Mouse (Mus musculus) small intestine, adult 2 months (tissue): ENCODE data around the gene Kdm6b. TPM values are rescaled to one million over a fixed set of nuclear protein-coding genes. Genes with fewer than 3 reads are reported as not detected.

Source experiments
- H3K27ac ChIP-seq: fragments of 200-500 bp; 2 replicates; pipeline ENCODE4 v1.5.1; 2012; ENCODE audit warnings: low read depth, low read length, control low read depth, inconsistent platforms; ENCODE audit not compliant: insufficient read depth
- H3K27me3 ChIP-seq: fragments of 200-500 bp; 2 replicates; pipeline ENCODE4 v1.6.1; 2012; ENCODE audit warnings: mild to moderate bottlenecking, moderate library complexity, low read length, inconsistent platforms; ENCODE audit not compliant: control insufficient read depth, insufficient read depth
- H3K36me3 ChIP-seq: fragments of 200-500 bp; 2 replicates; pipeline ENCODE4 v1.6.1; 2012; ENCODE audit warnings: mild to moderate bottlenecking, low read length, control low read depth, inconsistent platforms; ENCODE audit not compliant: control insufficient read depth, insufficient read depth
- H3K4me1 ChIP-seq: fragments of 200-500 bp; 2 replicates; pipeline ENCODE4 v1.6.1; 2012; ENCODE audit warnings: low read length, inconsistent platforms, mixed read lengths; ENCODE audit not compliant: control insufficient read depth, insufficient read depth, insufficient read length
- H3K4me3 ChIP-seq: fragments of 200-500 bp; 2 replicates; pipeline ENCODE4 v1.5.1; 2012; ENCODE audit warnings: low read depth, mild to moderate bottlenecking, control low read depth, inconsistent platforms, low read length, moderate library complexity
- CTCF ChIP-seq: fragments of 200-500 bp; IDR thresholded peaks from 2 replicates; pipeline ENCODE4 v1.5.1; 2012; ENCODE audit warnings: low read depth, mild to moderate bottlenecking, control low read depth, inconsistent platforms, low read length, moderate library complexity, mixed read lengths; ENCODE audit not compliant: insufficient replicate concordance, insufficient read length; ENCODE audit errors: extremely low read depth
- POLR2A ChIP-seq: fragments of 200-500 bp; IDR thresholded peaks from 2 replicates; pipeline ENCODE4 v1.6.1; 2012; ENCODE audit warnings: low read depth, mild to moderate bottlenecking, control low read depth, inconsistent platforms, low read length, moderate library complexity
- WGBS: fragments of 180-500 bp; shearing (Covaris S2); methylation state at CpG from one replicate; pipeline ENCODE4 v1.1.7; 2018; 5-methylcytosine and 5-hydroxymethylcytosine counted together
- polyA plus RNA-seq: library from polyadenylated mRNA; depleted of rRNA; stranded (reverse); fragments of >200 nt; gene quantifications from 2 replicates; pipeline ENCODE4 v1.2.3, GENCODE M21; 2012

Kdm6b gene
- polyA plus RNA-seq, 1 experiment: 35.4 TPM

- H3K4me3 ChIP-seq: no peak overlapping the region
- no peaks in the 10 kb centered on the region for H3K36me3 ChIP-seq
- H3K4me1 ChIP-seq: peaks cover 7% of the 10 kb centered on the region
- peak overlapping the region; percentile 35; the same call in 1 of the 2 replicates for H3K27ac ChIP-seq
- 15% methylated on average over 4 of the region's 4 CpGs for WGBS
- TF ChIP-seq CTCF (no peak), POLR2A (no peak)
- H3K27me3 ChIP-seq: no peaks in the 10 kb centered on the region
These were observed 15.3 kb upstream of the Kdm6b start for GRCm38 (mm10) chr11:69428751-69429150.

- H3K27ac ChIP-seq: no peak overlapping the region
- no peaks in the 10 kb centered on the region for H3K36me3 ChIP-seq
- WGBS: 85% methylated on average over 2 of the region's 2 CpGs
These were observed 12.8 kb upstream of the Kdm6b start for GRCm38 (mm10) chr11:69426246-69426645.

GRCm38 (mm10) chr11:69423885-69424284 lies 10.4 kb upstream of the Kdm6b start:
- H3K27ac ChIP-seq: peak overlapping the region; percentile 96
- 20% methylated on average over 6 of the region's 6 CpGs for WGBS
- H3K27me3 ChIP-seq: no peaks in the 10 kb centered on the region
- no peak for TF ChIP-seq CTCF
- peak; percentile 42; the same call in 1 of the 2 replicates for TF ChIP-seq POLR2A
- no peaks in the 10 kb centered on the region for H3K36me3 ChIP-seq
- peaks cover 13% of the 10 kb centered on the region; the same call in 1 of the 2 replicates for H3K4me1 ChIP-seq
- H3K4me3 ChIP-seq: no peak overlapping the region

More at GRCm38 (mm10) chr11:69426246-69426645, 12.8 kb upstream of the Kdm6b start:
- H3K27me3 ChIP-seq: no peaks in the 10 kb centered on the region
- H3K4me3 ChIP-seq: no peak overlapping the region
- TF ChIP-seq CTCF (no peak), POLR2A (no peak)
- peaks cover 13% of the 10 kb centered on the region for H3K4me1 ChIP-seq

GRCm38 (mm10) chr11:69422842-69423241 lies 9.4 kb upstream of the Kdm6b start:
- Histone ChIP-seq H3K4me3 (no peak overlapping the region), H3K27ac (no peak overlapping the region), H3K4me1 (peaks cover 13% of the 10 kb centered on the region; the same call in 1 of the 2 replicates), H3K27me3 (no peaks in the 10 kb centered on the region), H3K36me3 (no peaks in the 10 kb centered on the region)
- WGBS: 90% methylated on average over 10 of the region's 10 CpGs
- TF ChIP-seq POLR2A (no peak), CTCF (no peak)

GRCm38 (mm10) chr11:69421131-69421977 lies 7.9 kb upstream of the Kdm6b start:
- WGBS: 52% methylated on average over 25 of the region's 25 CpGs
- no peak overlapping the region for H3K27ac ChIP-seq
- peaks cover 15% of the 10 kb centered on the region; the same call in 1 of the 2 replicates for H3K4me1 ChIP-seq
- no peaks in the 10 kb centered on the region for H3K36me3 ChIP-seq
- no peak overlapping the region for H3K4me3 ChIP-seq
- TF ChIP-seq POLR2A (no peak), CTCF (no peak)
- H3K27me3 ChIP-seq: no peaks in the 10 kb centered on the region

GRCm38 (mm10) chr11:69420554-69421000 lies 7.1 kb upstream of the Kdm6b start:
- WGBS: 24% methylated on average over 10 of the region's 10 CpGs

GRCm38 (mm10) chr11:69419813-69420553 lies 6.5 kb upstream of the Kdm6b start:
- peak overlapping the region; percentile 74 for H3K4me3 ChIP-seq
- H3K36me3 ChIP-seq: no peaks in the 10 kb centered on the region
- no peaks in the 10 kb centered on the region for H3K27me3 ChIP-seq
- 1% methylated on average over 31 of the region's 31 CpGs for WGBS
- H3K27ac ChIP-seq: peak overlapping the region; percentile 87
- peaks cover 15% of the 10 kb centered on the region; the same call in 1 of the 2 replicates for H3K4me1 ChIP-seq
- no peak; the same call in 1 of the 2 replicates for TF ChIP-seq CTCF
- TF ChIP-seq POLR2A: peak; percentile 48; the same call in 1 of the 2 replicates

More at GRCm38 (mm10) chr11:69420554-69421000, 7.1 kb upstream of the Kdm6b start:
- Histone ChIP-seq H3K36me3 (no peaks in the 10 kb centered on the region), H3K4me1 (peaks cover 15% of the 10 kb centered on the region; the same call in 1 of the 2 replicates), H3K27ac (no peak overlapping the region), H3K27me3 (no peaks in the 10 kb centered on the region), H3K4me3 (peak overlapping the region; percentile 44)
- TF ChIP-seq POLR2A: no peak
